Mouse (Mus musculus): ENCODE measurements around the gene Orai3. TPM values are rescaled to one million over a fixed set of nuclear protein-coding genes. Genes with fewer than 3 reads are reported as not detected.
A peak's percentile ranks its signal among the peaks of the same experiment; 100 is the strongest.
"Not testable (repeated sequence)": the region's sequence is repeated elsewhere in the genome, so short reads cannot be mapped to it uniquely, and the experiment has no call there.

Gene Orai3
- 14.0 and 30.7 TPM in 2 replicates for total RNA-seq (2012; rRNA removed)

DNA sequence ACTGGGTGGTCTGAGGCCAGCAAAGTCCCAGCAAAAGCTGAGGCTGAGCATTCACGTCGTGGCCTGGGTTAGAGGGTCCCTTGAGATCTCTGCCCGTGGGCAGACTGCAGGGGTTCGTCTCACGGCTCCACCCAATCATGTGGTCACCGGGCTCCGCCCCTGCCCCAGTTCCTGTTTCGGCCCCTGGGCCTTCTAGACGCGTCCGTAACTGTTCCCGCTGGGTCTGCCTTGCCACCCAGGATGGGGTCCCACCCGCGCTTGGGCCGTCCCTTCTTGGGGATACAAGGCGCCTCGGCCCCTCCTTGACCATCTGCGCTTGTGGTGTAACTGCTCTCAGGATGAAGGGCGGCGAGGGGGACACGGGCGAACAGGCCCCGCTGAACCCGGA lies at the start of gene Orai3:
Gene Orai3 (plus strand): TSS at position 165 of the 388 bp plus-strand sequence.
- H3K9me3 ChIP-seq (ENCODE audit: control insufficient read depth, insufficient read depth, low read depth, low read length), result no peaks in the 10 kb centered on the region
- DNase-seq (ENCODE audit: low read depth, low spot score), result no peak
- H3K27ac ChIP-seq (ENCODE audit: insufficient read depth, low read depth, low read length, poor library complexity, severe bottlenecking), result peak within 1 kb of the TSS; percentile 91
- TF ChIP-seq ZNF384 (IDR thresholded peaks at IDR 0.05; ENCODE audit: low read depth, low read length), result no peak
- TF ChIP-seq CHD2 (IDR thresholded peaks at IDR 0.05; ENCODE audit: low read depth, low read length), result no peak
- no peak for TF ChIP-seq ZC3H11A (IDR thresholded peaks at IDR 0.05; ENCODE audit: borderline replicate concordance, low read depth, low read length)
- no peak for TF ChIP-seq MAFK (IDR thresholded peaks at IDR 0.05; ENCODE audit: insufficient read depth, low read depth, low read length)
- no peak for TF ChIP-seq HCFC1 (IDR thresholded peaks at IDR 0.05; ENCODE audit: borderline replicate concordance, insufficient read depth, low read length)
- peak within 1 kb of the TSS; percentile 81 to 96 for H3K4me3 ChIP-seq (ENCODE audit: insufficient read depth in 1 of 2, low read depth in 1 of 2, low read length in 2 of 2, poor library complexity in 1 of 2, severe bottlenecking in 1 of 2)
- peak within 1 kb of the TSS; percentile 95 for H3K9ac ChIP-seq (ENCODE audit: insufficient read depth, low read depth, low read length, poor library complexity, severe bottlenecking)
- in situ Hi-C loops (cut with MboI; ENCODE audit: low sequenced_read_pairs in 2 of 2, unreplicated experiment in 2 of 2), result no loop called here
- H3K4me1 ChIP-seq (ENCODE audit: control insufficient read depth in 2 of 2, insufficient read depth in 2 of 2, low read length in 2 of 2, poor library complexity in 1 of 2), result peaks cover 0 to 17% of the 10 kb centered on the region in 2 experiments; a peak in 2 of 4 replicates
- H3K36me3 ChIP-seq (ENCODE audit: control insufficient read depth, insufficient read depth, low read length, poor library complexity, severe bottlenecking), result peaks cover 28% of the 10 kb centered on the region

- no peak for DNase-seq (ENCODE audit: low read depth, low spot score)
- no peak for TF ChIP-seq HCFC1 (IDR thresholded peaks at IDR 0.05; ENCODE audit: borderline replicate concordance, insufficient read depth, low read length)
- no peak for TF ChIP-seq ZNF384 (IDR thresholded peaks at IDR 0.05; ENCODE audit: low read depth, low read length)
- TF ChIP-seq ZC3H11A (IDR thresholded peaks at IDR 0.05; ENCODE audit: borderline replicate concordance, low read depth, low read length), result no peak
- no peak for TF ChIP-seq MAFK (IDR thresholded peaks at IDR 0.05; ENCODE audit: insufficient read depth, low read depth, low read length)
- TF ChIP-seq CHD2 (IDR thresholded peaks at IDR 0.05; ENCODE audit: low read depth, low read length), result no peak
- H3K27ac ChIP-seq (ENCODE audit: insufficient read depth, low read depth, low read length, poor library complexity, severe bottlenecking), result no peak overlapping the region
- H3K9me3 ChIP-seq (ENCODE audit: control insufficient read depth, insufficient read depth, low read depth, low read length), result no peaks in the 10 kb centered on the region
- H3K4me3 ChIP-seq (ENCODE audit: insufficient read depth in 1 of 2, low read depth in 1 of 2, low read length in 2 of 2, poor library complexity in 1 of 2, severe bottlenecking in 1 of 2), result no peak overlapping the region
- peaks cover 3 to 9% of the 10 kb centered on the region in 2 experiments; a peak in 1 of 4 replicates for H3K4me1 ChIP-seq (ENCODE audit: control insufficient read depth in 2 of 2, insufficient read depth in 2 of 2, low read length in 2 of 2, poor library complexity in 1 of 2)
- H3K9ac ChIP-seq (ENCODE audit: insufficient read depth, low read depth, low read length, poor library complexity, severe bottlenecking), result no peak overlapping the region
- in situ Hi-C loops (cut with MboI; ENCODE audit: low sequenced_read_pairs in 2 of 2, unreplicated experiment in 2 of 2), result no loop called here
- H3K36me3 ChIP-seq (ENCODE audit: control insufficient read depth, insufficient read depth, low read length, poor library complexity, severe bottlenecking), result no peaks in the 10 kb centered on the region
Measured at GRCm38 (mm10) chr7:127725490-127725889, 44.1 kb upstream of the Orai3 start.

GRCm38 (mm10) chr7:127725924-127726323 lies 43.7 kb upstream of the Orai3 start:
- H3K9ac ChIP-seq (ENCODE audit: insufficient read depth, low read depth, low read length, poor library complexity, severe bottlenecking), result no peak overlapping the region
- TF ChIP-seq HCFC1 (IDR thresholded peaks at IDR 0.05; ENCODE audit: borderline replicate concordance, insufficient read depth, low read length) (no peak), MAFK (IDR thresholded peaks at IDR 0.05; ENCODE audit: insufficient read depth, low read depth, low read length) (no peak), ZNF384 (IDR thresholded peaks at IDR 0.05; ENCODE audit: low read depth, low read length) (no peak), ZC3H11A (IDR thresholded peaks at IDR 0.05; ENCODE audit: borderline replicate concordance, low read depth, low read length) (no peak), CHD2 (IDR thresholded peaks at IDR 0.05; ENCODE audit: low read depth, low read length) (no peak)
- H3K36me3 ChIP-seq (ENCODE audit: control insufficient read depth, insufficient read depth, low read length, poor library complexity, severe bottlenecking), result no peaks in the 10 kb centered on the region
- peaks cover 3 to 9% of the 10 kb centered on the region in 2 experiments; a peak in 1 of 4 replicates for H3K4me1 ChIP-seq (ENCODE audit: control insufficient read depth in 2 of 2, insufficient read depth in 2 of 2, low read length in 2 of 2, poor library complexity in 1 of 2)
- no peaks in the 10 kb centered on the region for H3K9me3 ChIP-seq (ENCODE audit: control insufficient read depth, insufficient read depth, low read depth, low read length)
- in situ Hi-C loops (cut with MboI; ENCODE audit: low sequenced_read_pairs in 2 of 2, unreplicated experiment in 2 of 2), result no loop called here
- no peak overlapping the region for H3K4me3 ChIP-seq (ENCODE audit: insufficient read depth in 1 of 2, low read depth in 1 of 2, low read length in 2 of 2, poor library complexity in 1 of 2, severe bottlenecking in 1 of 2)
- no peak for DNase-seq (ENCODE audit: low read depth, low spot score)
- H3K27ac ChIP-seq (ENCODE audit: insufficient read depth, low read depth, low read length, poor library complexity, severe bottlenecking), result no peak overlapping the region

DNA sequence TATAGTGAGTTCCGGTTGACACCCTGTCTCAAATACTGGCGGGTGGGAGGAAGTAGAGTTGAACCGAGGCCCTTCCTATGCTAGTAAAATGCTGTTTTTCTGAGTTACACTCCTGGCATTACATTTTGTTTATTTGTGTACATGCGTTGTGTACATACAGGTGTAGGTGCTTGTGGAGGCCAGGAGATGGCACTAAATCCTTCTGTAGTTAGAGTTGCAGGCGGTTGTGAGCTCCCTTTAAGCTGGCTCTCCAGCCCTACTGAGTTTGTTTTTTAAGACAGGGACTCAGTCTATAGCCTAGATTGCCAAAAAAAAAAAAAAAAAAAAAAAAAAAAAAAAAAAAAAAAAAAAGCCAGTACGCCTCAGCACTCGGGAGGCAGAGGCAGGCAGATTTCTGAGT lies 41.7 kb upstream of the Orai3 start:
- H3K4me1 ChIP-seq (ENCODE audit: control insufficient read depth in 2 of 2, insufficient read depth in 2 of 2, low read length in 2 of 2, poor library complexity in 1 of 2), result peaks cover 3 to 9% of the 10 kb centered on the region in 2 experiments; a peak in 1 of 4 replicates
- no peak overlapping the region for H3K4me3 ChIP-seq (ENCODE audit: insufficient read depth in 1 of 2, low read depth in 1 of 2, low read length in 2 of 2, poor library complexity in 1 of 2, severe bottlenecking in 1 of 2)
- no peaks in the 10 kb centered on the region for H3K9me3 ChIP-seq (ENCODE audit: control insufficient read depth, insufficient read depth, low read depth, low read length)
- DNase-seq (ENCODE audit: low read depth, low spot score), result peak; percentile 40
- H3K27ac ChIP-seq (ENCODE audit: insufficient read depth, low read depth, low read length, poor library complexity, severe bottlenecking), result no peak overlapping the region
- no peak for TF ChIP-seq HCFC1 (IDR thresholded peaks at IDR 0.05; ENCODE audit: borderline replicate concordance, insufficient read depth, low read length)
- TF ChIP-seq ZC3H11A (IDR thresholded peaks at IDR 0.05; ENCODE audit: borderline replicate concordance, low read depth, low read length), result 0 out of 2 replicates have a peak, but pooled peaks have one; percentile 40
- in situ Hi-C loops (cut with MboI; ENCODE audit: low sequenced_read_pairs in 2 of 2, unreplicated experiment in 2 of 2), result no loop called here
- no peak overlapping the region for H3K9ac ChIP-seq (ENCODE audit: insufficient read depth, low read depth, low read length, poor library complexity, severe bottlenecking)
- no peaks in the 10 kb centered on the region for H3K36me3 ChIP-seq (ENCODE audit: control insufficient read depth, insufficient read depth, low read length, poor library complexity, severe bottlenecking)

GRCm38 (mm10) chr7:127730170-127730569 lies 39.4 kb upstream of the Orai3 start:
- H3K9ac ChIP-seq (ENCODE audit: insufficient read depth, low read depth, low read length, poor library complexity, severe bottlenecking), result no peak overlapping the region
- H3K4me1 ChIP-seq (ENCODE audit: control insufficient read depth in 2 of 2, insufficient read depth in 2 of 2, low read length in 2 of 2, poor library complexity in 1 of 2), result peaks cover 3 to 4% of the 10 kb centered on the region in 2 experiments; a peak in 1 of 4 replicates
- H3K36me3 ChIP-seq (ENCODE audit: control insufficient read depth, insufficient read depth, low read length, poor library complexity, severe bottlenecking), result no peaks in the 10 kb centered on the region
- H3K27ac ChIP-seq (ENCODE audit: insufficient read depth, low read depth, low read length, poor library complexity, severe bottlenecking), result no peak overlapping the region
- no peaks in the 10 kb centered on the region for H3K9me3 ChIP-seq (ENCODE audit: control insufficient read depth, insufficient read depth, low read depth, low read length)
- no peak overlapping the region for H3K4me3 ChIP-seq (ENCODE audit: insufficient read depth in 1 of 2, low read depth in 1 of 2, low read length in 2 of 2, poor library complexity in 1 of 2, severe bottlenecking in 1 of 2)
- no peak for DNase-seq (ENCODE audit: low read depth, low spot score)
- no peak for TF ChIP-seq MAFK (IDR thresholded peaks at IDR 0.05; ENCODE audit: insufficient read depth, low read depth, low read length)
- no peak for TF ChIP-seq ZNF384 (IDR thresholded peaks at IDR 0.05; ENCODE audit: low read depth, low read length)
- TF ChIP-seq ZC3H11A (IDR thresholded peaks at IDR 0.05; ENCODE audit: borderline replicate concordance, low read depth, low read length), result no peak
- TF ChIP-seq HCFC1 (IDR thresholded peaks at IDR 0.05; ENCODE audit: borderline replicate concordance, insufficient read depth, low read length), result no peak
- TF ChIP-seq CHD2 (IDR thresholded peaks at IDR 0.05; ENCODE audit: low read depth, low read length), result no peak
- in situ Hi-C loops (cut with MboI; ENCODE audit: low sequenced_read_pairs in 2 of 2, unreplicated experiment in 2 of 2), result no loop called here

DNA sequence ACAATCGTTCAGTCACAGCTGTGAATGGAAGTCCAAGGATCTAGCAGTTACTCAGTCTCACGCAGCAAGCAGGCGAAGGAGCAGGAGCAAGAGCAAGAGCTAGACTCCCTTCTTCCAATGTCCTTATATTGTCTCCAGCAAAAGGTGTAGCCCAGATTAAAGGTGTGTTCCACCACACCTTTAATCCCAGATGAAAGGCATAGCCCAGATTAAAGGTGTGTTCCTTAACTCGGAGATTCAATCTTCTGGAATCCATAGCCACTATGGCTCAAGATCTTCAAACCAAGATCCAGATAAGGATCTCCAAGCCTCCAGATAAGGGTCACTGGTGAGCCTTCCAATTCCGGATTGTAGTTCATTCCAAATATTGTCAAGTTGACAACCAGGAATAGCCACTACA lies 37.5 kb upstream of the Orai3 start, which contains the start of gene Ctf2:
Gene Ctf2 (minus strand): TSS at position 101 of the 400 bp plus-strand sequence.
- H3K9me3 ChIP-seq (ENCODE audit: control insufficient read depth, insufficient read depth, low read depth, low read length); in situ Hi-C loops (cut with MboI; ENCODE audit: low sequenced_read_pairs in 2 of 2, unreplicated experiment in 2 of 2); H3K9ac ChIP-seq (ENCODE audit: insufficient read depth, low read depth, low read length, poor library complexity, severe bottlenecking); DNase-seq (ENCODE audit: low read depth, low spot score); H3K4me1 ChIP-seq (ENCODE audit: control insufficient read depth in 2 of 2, insufficient read depth in 2 of 2, low read length in 2 of 2, poor library complexity in 1 of 2); H3K36me3 ChIP-seq (ENCODE audit: control insufficient read depth, insufficient read depth, low read length, poor library complexity, severe bottlenecking); H3K27ac ChIP-seq (ENCODE audit: insufficient read depth, low read depth, low read length, poor library complexity, severe bottlenecking); H3K4me3 ChIP-seq (ENCODE audit: insufficient read depth in 1 of 2, low read depth in 1 of 2, low read length in 2 of 2, poor library complexity in 1 of 2, severe bottlenecking in 1 of 2): not testable (repeated sequence)

Data from ES-E14 (cell line).